In the genomic region with DNA sequence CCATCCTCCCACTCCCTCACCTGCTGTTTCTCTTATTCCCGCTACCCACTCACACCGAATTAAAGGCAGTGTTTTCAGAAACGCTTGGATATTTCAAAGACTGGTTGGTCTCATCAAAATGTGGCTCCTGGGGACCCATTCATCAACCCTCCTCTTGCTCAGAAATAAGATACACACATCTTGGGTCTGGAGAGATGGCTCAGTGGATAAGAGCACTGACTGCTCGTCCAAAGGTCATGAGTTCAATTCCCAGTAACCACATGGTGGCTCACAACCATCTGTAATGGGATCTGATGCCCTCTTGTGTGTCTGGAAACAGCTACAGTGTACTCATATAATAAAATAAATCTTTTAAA, we compare ENCODE assay signal across 8 mouse cellular contexts. TPM values are rescaled to one million over a fixed set of nuclear protein-coding genes. Genes with fewer than 3 reads are reported as not detected.
DNase-seq lines count a peak whose midpoint lies in the region; ATAC-seq and TF ChIP-seq lines count a peak whose summit lies in the region.

No protein-coding gene starts in this region.

- peaks cover 15% of the 10 kb centered on the region for H3K4me1 ChIP-seq in heart, embryonic 15.5 days (replicated peaks)
- peaks cover 4 to 10% of the 10 kb centered on the region in 2 experiments for H3K4me1 ChIP-seq in MEL (ENCODE audit: control insufficient read depth in 1 of 2, insufficient read depth in 2 of 2, low read length in 2 of 2)
- peaks cover 16% of the 10 kb centered on the region for H3K4me1 ChIP-seq in hindbrain, embryonic 10.5 days (replicated peaks)
- H3K4me1 ChIP-seq in liver, postnatal 0 days (ENCODE audit: insufficient read depth), result peaks cover 9% of the 10 kb centered on the region

- TF ChIP-seq CTCF in MEL (IDR thresholded peaks at IDR 0.05 in 2 of 3, conservative IDR thresholded peaks at IDR 0.05 in 1 of 3; ENCODE audit: control insufficient read depth in 1 of 3, insufficient read depth in 1 of 3, low read depth in 2 of 3, low read length in 3 of 3, poor library complexity in 1 of 3, severe bottlenecking in 1 of 3), result no peak
- TF ChIP-seq CTCF in liver, postnatal 0 days (IDR thresholded peaks at IDR 0.05; ENCODE audit: low read depth), result no peak

- peaks cover 6% of the 10 kb centered on the region; the same call in 1 of the 2 replicates for H3K36me3 ChIP-seq in heart, embryonic 15.5 days
- peaks cover 4 to 14% of the 10 kb centered on the region in 2 experiments; a peak in 3 of 4 replicates for H3K36me3 ChIP-seq in MEL (ENCODE audit: control insufficient read depth in 1 of 2, insufficient read depth in 2 of 2, low read length in 2 of 2)
- peaks cover 16% of the 10 kb centered on the region for H3K36me3 ChIP-seq in hindbrain, embryonic 10.5 days
- peaks cover 13% of the 10 kb centered on the region for H3K36me3 ChIP-seq in liver, postnatal 0 days (replicated peaks; ENCODE audit: insufficient read depth, low read length)

- TF ChIP-seq RAD21 in MEL (IDR thresholded peaks at IDR 0.05; ENCODE audit: low read depth, low read length), result no peak

- TF ChIP-seq POLR2A in MEL (IDR thresholded peaks at IDR 0.05; ENCODE audit: control insufficient read depth in 1 of 2, insufficient read depth in 1 of 2, low read depth in 1 of 2, low read length in 2 of 2, poor library complexity in 1 of 2), result no peak

- no peak for TF ChIP-seq EP300 in MEL (IDR thresholded peaks at IDR 0.05; ENCODE audit: low read depth in 1 of 2, low read length in 2 of 2)
- no peak for TF ChIP-seq EP300 in liver, postnatal 0 days (IDR thresholded peaks at IDR 0.05; ENCODE audit: low read depth)

- ATAC-seq in heart, embryonic 15.5 days (replicated peaks; ENCODE audit: insufficient number of reproducible peaks, insufficient read depth, low FRiP score, low read depth), result no peak
- ATAC-seq in liver, postnatal 0 days, result no peak
- no peak for ATAC-seq in monocyte, adult 5-6 weeks (replicated peaks; ENCODE audit: insufficient number of reproducible peaks, low FRiP score, low TSS enrichment, poor library complexity, severe bottlenecking)

- intact Hi-C loops in heart, postnatal 10 days (cut with DNase I), result no loop called here

- WGBS in heart, embryonic 15.5 days, result 2% methylated on average over 4 of the region's 4 CpGs
- 2% methylated on average over 4 of the region's 4 CpGs for WGBS in hindbrain, embryonic 10.5 days
- 0% methylated on average over 4 of the region's 4 CpGs for WGBS in liver, postnatal 0 days (ENCODE audit: insufficient replicate concordance)

- peak overlapping the region; percentile 97 for H3K4me2 ChIP-seq in heart, embryonic 15.5 days
- peak overlapping the region; percentile 99 for H3K4me2 ChIP-seq in liver, postnatal 0 days (ENCODE audit: low read depth, low read length)

- DNase-seq in heart, postnatal 10 days, result no peak
- no peak for DNase-seq in MEL (ENCODE audit: low read depth, low spot score)
- no peak for DNase-seq in hindbrain, embryonic 10.5 days (ENCODE audit: low spot score)
- DNase-seq in liver, postnatal 0 days, result no peak
- DNase-seq in embryo, embryonic 9.5 days (ENCODE audit: extremely low spot score), result no peak
- no peak for DNase-seq in thymus, postnatal 14 days

- peaks cover 10% of the 10 kb centered on the region for H3K79me2 ChIP-seq in MEL (ENCODE audit: control insufficient read depth, insufficient read depth, low read length, poor library complexity)

- no peaks in the 10 kb centered on the region for H3K27me3 ChIP-seq in heart, embryonic 15.5 days
- H3K27me3 ChIP-seq in MEL (ENCODE audit: control insufficient read depth in 1 of 2, insufficient read depth in 2 of 2, low read length in 2 of 2), result no peaks in the 10 kb centered on the region
- 0 out of 2 replicates have a peak, but pooled peaks cover 5% of the 10 kb centered on the region for H3K27me3 ChIP-seq in hindbrain, embryonic 10.5 days (ENCODE audit: insufficient read depth, poor library complexity, severe bottlenecking)
- no peaks in the 10 kb centered on the region for H3K27me3 ChIP-seq in liver, postnatal 0 days (ENCODE audit: insufficient read depth, low read length)

- no peaks in the 10 kb centered on the region for H3K9me3 ChIP-seq in heart, embryonic 15.5 days (replicated peaks)
- H3K9me3 ChIP-seq in MEL (replicated peaks; ENCODE audit: insufficient read depth, low read length), result no peaks in the 10 kb centered on the region
- no peaks in the 10 kb centered on the region for H3K9me3 ChIP-seq in hindbrain, embryonic 10.5 days
- no peaks in the 10 kb centered on the region for H3K9me3 ChIP-seq in liver, postnatal 0 days (ENCODE audit: low read length)

- no peak overlapping the region for H3K9ac ChIP-seq in heart, embryonic 15.5 days
- no peak overlapping the region for H3K9ac ChIP-seq in MEL (ENCODE audit: control insufficient read depth, low read depth, low read length, poor library complexity, severe bottlenecking)
- H3K9ac ChIP-seq in liver, postnatal 0 days (replicated peaks), result no peak overlapping the region

- no peak overlapping the region for H3K27ac ChIP-seq in heart, embryonic 15.5 days
- H3K27ac ChIP-seq in MEL (ENCODE audit: control insufficient read depth, low read depth, low read length), result no peak overlapping the region
- H3K27ac ChIP-seq in hindbrain, embryonic 10.5 days, result peak overlapping the region; percentile 87; the same call in 1 of the 2 replicates
- H3K27ac ChIP-seq in liver, postnatal 0 days (ENCODE audit: low read depth), result no peak overlapping the region

- peak overlapping the region; percentile 76 for H3K4me3 ChIP-seq in heart, embryonic 15.5 days
- peak overlapping the region; percentile 87 to 100; a peak in 3 of 4 replicates for H3K4me3 ChIP-seq in MEL (ENCODE audit: control insufficient read depth in 1 of 2, insufficient read depth in 1 of 2, low read depth in 2 of 2, low read length in 2 of 2)
- H3K4me3 ChIP-seq in hindbrain, embryonic 10.5 days, result peak overlapping the region; percentile 83
- peak overlapping the region; percentile 68 for H3K4me3 ChIP-seq in liver, postnatal 0 days (ENCODE audit: low read depth, low read length)

TF ChIP-seq in MEL, 35 proteins besides CTCF, POLR2A, EP300 and RAD21:
- no peak for TF ChIP-seq NELFE (IDR thresholded peaks at IDR 0.05; ENCODE audit: low read depth, low read length)
- peak; percentile 95 for TF ChIP-seq TBP (IDR thresholded peaks at IDR 0.05; ENCODE audit: low read depth, low read length)
- no peak for TF ChIP-seq ZC3H11A (IDR thresholded peaks at IDR 0.05; ENCODE audit: low read depth, low read length)
- no peak for TF ChIP-seq GATA1 (IDR thresholded peaks at IDR 0.05; ENCODE audit: low read depth, low read length)

RNA-seq across cellular contexts. Expression of gene Atp23, which starts 0.3 kb away (rescaled TPM):
- 9.1 and 9.8 TPM in 2 replicates for polyA plus RNA-seq in heart, embryonic 15.5 days (2015; fragmentation: Nextera tagmentation; extraction: Ambion mirVana)
- 1 to 10 TPM; 2.4 to 4.0 TPM for total RNA-seq in heart, postnatal 10 days (2021)
- 23.0 and 23.9 TPM in 2 replicates for total RNA-seq in MEL (2012; rRNA removed)
- 10 to 100 TPM in 1 of 2 experiments, not detected in 1; 26.1 TPM for polyA plus RNA-seq in MEL (2012; ENCODE audit: insufficient read depth in 1 of 2, insufficient read length in 2 of 2, low read depth in 1 of 2, low replicate concordance in 2 of 2, missing spikeins in 1 of 2)
- 15.4 and 19.5 TPM in 2 replicates for polyA plus RNA-seq in hindbrain, embryonic 10.5 days (2016; fragmentation: Nextera tagmentation; extraction: Ambion mirVana)
- 5.8 and 7.1 TPM in 2 replicates for polyA plus RNA-seq in liver, postnatal 0 days (2015; fragmentation: Nextera tagmentation; extraction: Ambion mirVana)
- 2.2 to 7.6 TPM (median 5.6 TPM) in 3 replicates for total RNA-seq in monocyte, adult 5-6 weeks (2017)
